Mouse (Mus musculus) bone marrow, adult 2 months (tissue): ENCODE measurements at regions not wholly inside any gene's neighbourhood (a gene's known extent, or its start where the extent isn't known, plus 50 kb on each side); places are given as distances from the start of the nearest gene placed in this dataset.

Experiments used
- H3K27ac ChIP-seq: fragments of 200-500 bp; 2 replicates; pipeline ENCODE4 v1.5.1; 2012; ENCODE audit warnings: low read depth, mild to moderate bottlenecking, control low read depth, inconsistent platforms, low read length; ENCODE audit not compliant: control insufficient read depth, poor library complexity, insufficient read depth
- H3K4me1 ChIP-seq: fragments of 200-500 bp; 2 replicates; pipeline ENCODE4 v1.6.1; 2011; ENCODE audit warnings: low read length; ENCODE audit not compliant: control insufficient read depth, insufficient read depth
- H3K4me3 ChIP-seq: fragments of 200-500 bp; replicated peaks from 2 replicates; pipeline ENCODE3; 2011; ENCODE audit warnings: mild to moderate bottlenecking, low read depth, low read length, control low read depth; ENCODE audit not compliant: control insufficient read depth
- CTCF ChIP-seq: fragments of 200-500 bp; IDR thresholded peaks from 2 replicates; pipeline ENCODE4 v1.5.1; 2011; ENCODE audit warnings: low read length, control low read depth; ENCODE audit not compliant: control insufficient read depth, insufficient read depth
- POLR2A ChIP-seq: fragments of 200-500 bp; IDR thresholded peaks from 2 replicates; pipeline ENCODE4 v1.6.1; 2011; ENCODE audit warnings: low read depth, mild to moderate bottlenecking, control low read depth, low read length, borderline replicate concordance; ENCODE audit not compliant: control insufficient read depth
- WGBS: fragments of 180-500 bp; shearing (Covaris S2); methylation state at CpG from one replicate; pipeline ENCODE4 v1.1.7; 2018; 5-methylcytosine and 5-hydroxymethylcytosine counted together

GRCm38 (mm10) chr12:92029192-92029591 lies 180.2 kb upstream of the Sel1l start:
- 67% methylated on average over 2 of the region's 2 CpGs for WGBS
- Histone ChIP-seq H3K27ac (no peak overlapping the region), H3K4me3 (no peak overlapping the region), H3K4me1 (no peaks in the 10 kb centered on the region)
- TF ChIP-seq POLR2A (no peak), CTCF (no peak)

GRCm38 (mm10) chr12:92028354-92028753 lies 179.4 kb upstream of the Sel1l start:
- WGBS = 94% methylated on average over 7 of the region's 7 CpGs
- Histone ChIP-seq H3K27ac (no peak overlapping the region), H3K4me3 (no peak overlapping the region), H3K4me1 (no peaks in the 10 kb centered on the region)
- TF ChIP-seq POLR2A = no peak
- TF ChIP-seq CTCF = no peak

GRCm38 (mm10) chr12:92024461-92025218 lies 175.7 kb upstream of the Sel1l start:
- no peak for TF ChIP-seq POLR2A
- no peak for TF ChIP-seq CTCF
- 78% methylated on average over 4 of the region's 4 CpGs for WGBS
- Histone ChIP-seq H3K4me1 (no peaks in the 10 kb centered on the region), H3K27ac (no peak overlapping the region), H3K4me3 (no peak overlapping the region)

GRCm38 (mm10) chr12:92019593-92020224 lies 170.8 kb upstream of the Sel1l start:
- H3K27ac ChIP-seq = no peak overlapping the region
- 26% methylated on average over 6 of the region's 6 CpGs for whole genome bisulfite sequencing
- H3K4me3 ChIP-seq = no peak overlapping the region
- TF ChIP-seq POLR2A (no peak), CTCF (no peak)
- no peaks in the 10 kb centered on the region for H3K4me1 ChIP-seq

- Histone ChIP-seq H3K4me3 (no peak overlapping the region), H3K27ac (no peak overlapping the region), H3K4me1 (no peaks in the 10 kb centered on the region)
- no peak for TF ChIP-seq CTCF
- no peak for TF ChIP-seq POLR2A
- 78% methylated on average over 2 of the region's 2 CpGs for WGBS
Measured at GRCm38 (mm10) chr12:92015373-92015772, 166.4 kb upstream of the Sel1l start.

GRCm38 (mm10) chr12:92013979-92014378 lies 165.0 kb upstream of the Sel1l start:
- WGBS = 77% methylated on average over 8 of the region's 8 CpGs

GRCm38 (mm10) chr12:92013244-92013643 lies 164.3 kb upstream of the Sel1l start:
- H3K4me3 ChIP-seq = no peak overlapping the region
- no peak overlapping the region for H3K27ac ChIP-seq
- H3K4me1 ChIP-seq = no peaks in the 10 kb centered on the region
- WGBS = 12% methylated on average over 8 of the region's 8 CpGs
- no peak for TF ChIP-seq CTCF
- no peak for TF ChIP-seq POLR2A

More at GRCm38 (mm10) chr12:92013979-92014378, 165.0 kb upstream of the Sel1l start:
- H3K4me3 ChIP-seq = no peak overlapping the region
- H3K27ac ChIP-seq = no peak overlapping the region
- no peak for TF ChIP-seq CTCF
- TF ChIP-seq POLR2A = no peak
- no peaks in the 10 kb centered on the region for H3K4me1 ChIP-seq

- WGBS = 68% methylated on average over 12 of the region's 12 CpGs
- Histone ChIP-seq H3K4me3 (no peak overlapping the region), H3K4me1 (no peaks in the 10 kb centered on the region), H3K27ac (no peak overlapping the region)
- TF ChIP-seq POLR2A = no peak
- no peak for TF ChIP-seq CTCF
Measured at GRCm38 (mm10) chr12:92004391-92005094, 155.6 kb upstream of the Sel1l start.
